ENCODE assay signal across 25 mouse cellular contexts in genomic region chr2:130765396-130765795, GRCm38 (mm10).
DNase-seq lines count a peak whose midpoint lies in the region; ATAC-seq lines count a peak whose summit lies in the region.
"Had no signal": no experiment of that assay in that cellular context is flagged by ENCODE, and none has a peak within 500 bp of the region (broad histone marks: within the 10 kb centered on the region; RNA-seq: fewer than 3 reads in every experiment).

No protein-coding gene starts in this region.

- no peaks in the 10 kb centered on the region for H3K27me3 ChIP-seq in heart, embryonic 12.5 days (replicated peaks)
- H3K27me3 ChIP-seq: embryonic facial prominence, embryonic 12.5 days; forebrain, embryonic 15.5 days; hindbrain, embryonic 15.5 days; kidney, embryonic 15.5 days had no signal

- H3K9ac ChIP-seq in heart, embryonic 12.5 days: no peak overlapping the region
- H3K9ac ChIP-seq: embryonic facial prominence, embryonic 12.5 days; forebrain, embryonic 15.5 days; hindbrain, embryonic 15.5 days; kidney, embryonic 15.5 days; liver, embryonic 14.5 days had no signal

- no peak for ATAC-seq in heart, embryonic 12.5 days (ENCODE audit: insufficient number of reproducible peaks, low FRiP score)
- ATAC-seq in erythroblast, adult 5-6 weeks (replicated peaks; ENCODE audit: low FRiP score, poor library complexity, severe bottlenecking): no peak
- ATAC-seq: forebrain, embryonic 15.5 days; inflammation-experienced regulatory T-cells, adult 6 months had no signal

- 0 out of 2 replicates have a peak overlapping the region, but pooled peaks have one; percentile 7 for H3K27ac ChIP-seq in heart, embryonic 12.5 days (ENCODE audit: poor library complexity, severe bottlenecking)
- H3K27ac ChIP-seq: embryonic facial prominence, embryonic 12.5 days; forebrain, embryonic 10.5 days; forebrain, embryonic 15.5 days; hindbrain, embryonic 15.5 days; kidney, embryonic 15.5 days; liver, embryonic 14.5 days had no signal

- H3K4me3 ChIP-seq in heart, embryonic 12.5 days: no peak overlapping the region
- H3K4me3 ChIP-seq: embryonic facial prominence, embryonic 12.5 days; forebrain, embryonic 10.5 days; forebrain, embryonic 15.5 days; hindbrain, embryonic 15.5 days; kidney, embryonic 15.5 days had no signal

- H3K4me2 ChIP-seq in heart, embryonic 12.5 days: no peak overlapping the region
- H3K4me2 ChIP-seq: embryonic facial prominence, embryonic 12.5 days; forebrain, embryonic 15.5 days; heart, embryonic 11.5 days; hindbrain, embryonic 15.5 days; kidney, embryonic 15.5 days had no signal

- no peak for DNase-seq in heart, adult 8-10 months (ENCODE audit: low spot score)
- peak; percentile 57 for DNase-seq in 3T3-L1 (ENCODE audit: low read depth, low spot score)
- peak; percentile 50 for DNase-seq in 416B (ENCODE audit: low read depth)
- peak; percentile 25 for DNase-seq in skeletal muscle tissue, adult 2 months (ENCODE audit: low read depth, low spot score)
- DNase-seq: cerebellum, adult 11-12 months; cerebellum, adult 9-11 months; embryo, embryonic 11 days; gastrocnemius, postnatal 14 days; heart, postnatal 10 days; kidney, adult 11 months; kidney, postnatal 25 days; liver; lung, adult 2 months; lung, postnatal 10 days; midbrain, embryonic 14.5 days had no signal

- H3K4me1 ChIP-seq in heart, embryonic 12.5 days (replicated peaks): no peaks in the 10 kb centered on the region
- H3K4me1 ChIP-seq: embryonic facial prominence, embryonic 12.5 days; forebrain, embryonic 15.5 days; hindbrain, embryonic 15.5 days; kidney, embryonic 15.5 days had no signal

- H3K36me3 ChIP-seq in heart, embryonic 12.5 days: peaks cover 90% of the 10 kb centered on the region

- 68% methylated on average over 3 of the region's 3 CpGs for WGBS in heart, embryonic 12.5 days

- no peaks in the 10 kb centered on the region for H3K9me3 ChIP-seq in heart, embryonic 12.5 days (replicated peaks)
- H3K9me3 ChIP-seq: embryonic facial prominence, embryonic 12.5 days; forebrain, embryonic 10.5 days; forebrain, embryonic 15.5 days; hindbrain, embryonic 15.5 days; kidney, embryonic 15.5 days had no signal
